Mouse (Mus musculus) lung, postnatal 4 days (tissue): ENCODE data around the gene A630010A05Rik.
"Not testable (repeated sequence)": the region's sequence is repeated elsewhere in the genome, so short reads cannot be mapped to it uniquely, and the experiment has no call there.

Experiments used
- DNase-seq, 2 experiments: peaks; one replicate each; pipeline ENCODE4 v3.0.0; 2021

A630010A05Rik gene

DNA sequence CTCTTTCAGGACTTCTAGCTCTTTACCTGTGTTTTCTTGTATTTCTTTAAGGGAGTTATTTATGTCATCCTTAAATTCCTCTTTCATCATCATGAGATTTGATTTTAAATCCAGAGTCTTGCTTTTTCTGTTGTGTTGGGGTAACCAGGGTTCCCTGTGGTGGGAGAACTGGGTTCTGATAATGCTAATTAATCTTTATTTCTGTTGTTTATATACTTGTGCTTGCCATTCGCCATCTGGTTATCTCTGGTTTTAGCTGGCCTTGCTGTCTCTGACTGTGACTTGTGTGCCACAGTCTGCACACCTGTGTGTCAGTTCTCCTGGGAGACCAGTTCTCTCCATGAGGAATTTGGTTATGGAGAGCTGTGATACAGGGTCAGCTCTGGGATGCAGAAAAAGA is at the start of gene A630010A05Rik:
Gene A630010A05Rik (plus strand): TSS at position 301 of the 400 bp plus-strand sequence.
- no peak for DNase-seq

DNA sequence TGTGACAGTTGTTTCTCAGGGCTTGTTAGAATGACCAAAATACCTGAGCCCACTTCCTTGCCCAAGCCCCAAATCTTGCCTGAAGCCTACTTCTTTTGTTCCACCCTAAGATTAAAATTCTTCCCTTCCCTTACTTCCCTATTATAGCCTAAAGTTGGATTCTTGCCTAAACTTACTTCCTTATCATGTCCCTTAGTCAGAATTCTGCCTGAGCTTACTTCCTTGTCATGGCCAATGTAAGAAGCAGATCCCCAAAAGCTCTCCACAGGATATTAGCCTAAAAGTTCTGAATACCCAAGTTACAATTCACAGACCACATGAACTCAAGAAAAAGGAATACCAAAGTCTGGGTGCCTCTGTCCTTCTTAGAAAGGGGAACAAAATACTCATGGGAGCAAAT is 26.4 kb upstream of the A630010A05Rik start:
- no peak for DNase-seq

DNA sequence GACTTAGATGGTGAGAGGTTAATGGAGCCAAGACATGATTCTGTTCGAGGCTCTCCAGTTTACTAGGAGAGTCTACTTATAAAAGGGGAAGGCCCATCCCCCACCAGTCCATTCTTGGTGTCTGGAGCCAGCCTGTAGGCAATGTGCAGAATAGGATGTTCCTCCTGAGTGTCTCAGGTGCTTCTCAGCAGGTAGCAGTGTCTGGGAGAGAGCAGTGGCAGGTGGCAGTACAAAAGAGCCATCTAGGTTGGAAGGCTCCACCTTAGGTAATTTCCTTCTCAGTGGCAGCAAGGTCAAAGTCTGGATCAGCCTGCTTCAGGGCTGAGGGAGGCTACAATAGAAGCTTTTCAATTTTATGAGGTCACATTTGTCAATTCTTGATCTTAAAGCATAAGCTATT is 4.9 kb upstream of the A630010A05Rik start:
- not testable (repeated sequence) for DNase-seq
